Mouse (Mus musculus) MEL (cell line): Measurements from ENCODE around the gene Phf3. TPM values are rescaled to one million over a fixed set of nuclear protein-coding genes. Genes with fewer than 3 reads are reported as not detected.
"Not testable (repeated sequence)": the region's sequence is repeated elsewhere in the genome, so short reads cannot be mapped to it uniquely, and the experiment has no call there.

Experiments used
- DNase-seq: peaks from one replicate; pipeline ENCODE4 v3.0.0; 2011; ENCODE audit warnings: low read depth, low spot score
- H3K27ac ChIP-seq: 2 replicates; pipeline ENCODE4 v1.5.1; 2012; ENCODE audit warnings: low read depth, mild to moderate bottlenecking, control low read depth, low read length, moderate library complexity; ENCODE audit not compliant: control insufficient read depth
- H3K27me3 ChIP-seq, 2 experiments: fragments of 150-350 bp in 1 of 2; sonication (generic) in 1 of 2; 2 replicates each; pipeline ENCODE4 v1.6.1; 2012; ENCODE audit warnings: low read length in 2 of 2, mild to moderate bottlenecking in 2 of 2, improper control_type of control experiment in 1 of 2, moderate library complexity in 1 of 2; ENCODE audit not compliant: insufficient read depth in 2 of 2, control insufficient read depth in 1 of 2
- H3K36me3 ChIP-seq, 2 experiments: 2 replicates each; pipeline ENCODE4 v1.6.1; 2012 to 2014; ENCODE audit warnings: low read length in 2 of 2, improper control_type of control experiment in 1 of 2, inconsistent platforms in 1 of 2, mild to moderate bottlenecking in 1 of 2; ENCODE audit not compliant: insufficient read depth in 2 of 2, control insufficient read depth in 1 of 2
- H3K4me1 ChIP-seq, 2 experiments: fragments of 150-350 bp in 1 of 2; sonication (generic) in 1 of 2; 2 replicates each; pipeline ENCODE4 v1.6.1; 2012; ENCODE audit warnings: low read length in 2 of 2, improper control_type of control experiment in 1 of 2, mild to moderate bottlenecking in 1 of 2; ENCODE audit not compliant: insufficient read depth in 2 of 2, control insufficient read depth in 1 of 2
- H3K4me3 ChIP-seq, 2 experiments: fragments of 150-350 bp in 1 of 2; sonication (generic) in 1 of 2; 2 replicates each; pipeline ENCODE4 v1.5.1; 2012; ENCODE audit warnings: low read depth in 2 of 2, low read length in 2 of 2, mild to moderate bottlenecking in 2 of 2, moderate library complexity in 2 of 2, control low read depth in 1 of 2, improper control_type of control experiment in 1 of 2; ENCODE audit not compliant: control insufficient read depth in 1 of 2, insufficient read depth in 1 of 2
- H3K79me2 ChIP-seq: 2 replicates; pipeline ENCODE4 v1.6.1; 2012; ENCODE audit warnings: mild to moderate bottlenecking, low read length, moderate library complexity; ENCODE audit not compliant: control insufficient read depth, poor library complexity, insufficient read depth
- H3K9ac ChIP-seq: 2 replicates; pipeline ENCODE4 v1.6.1; 2012; ENCODE audit warnings: low read depth, mild to moderate bottlenecking, control low read depth, low read length, moderate library complexity; ENCODE audit not compliant: control insufficient read depth, poor library complexity, severe bottlenecking
- H3K9me3 ChIP-seq: fragments of 150-350 bp; sonication (generic); replicated peaks from 2 replicates; pipeline ENCODE4 v1.6.1; 2012; ENCODE audit warnings: mild to moderate bottlenecking, low read length, improper control_type of control experiment, moderate library complexity; ENCODE audit not compliant: insufficient read depth
- BHLHE40 ChIP-seq: IDR thresholded peaks from 2 replicates; pipeline ENCODE4 v1.6.1; 2012; ENCODE audit warnings: low read depth, mild to moderate bottlenecking, inconsistent platforms, low read length, improper control_type of control experiment, borderline replicate concordance
- CHD2 ChIP-seq: IDR thresholded peaks from 2 replicates; pipeline ENCODE4 v1.6.1; 2011; ENCODE audit warnings: low read length, improper control_type of control experiment
- ELF1 ChIP-seq: IDR thresholded peaks from 2 replicates; pipeline ENCODE4 v1.6.1; 2014; ENCODE audit warnings: low read depth, mild to moderate bottlenecking, inconsistent platforms, low read length, improper control_type of control experiment, moderate library complexity
- EP300 ChIP-seq, 2 experiments: IDR thresholded peaks; 2 replicates each; pipeline ENCODE4 v1.6.1; 2011; ENCODE audit warnings: improper control_type of control experiment in 2 of 2, low read length in 2 of 2, low read depth in 1 of 2, mild to moderate bottlenecking in 1 of 2
- GABPA ChIP-seq: IDR thresholded peaks from 2 replicates; pipeline ENCODE4 v1.6.1; 2012; ENCODE audit warnings: low read depth, mild to moderate bottlenecking, inconsistent platforms, low read length, improper control_type of control experiment, moderate library complexity
- JUND ChIP-seq: IDR thresholded peaks from 2 replicates; pipeline ENCODE4 v1.6.1; 2011; ENCODE audit warnings: low read depth, mild to moderate bottlenecking, improper control_type of control experiment, low read length
- MAX ChIP-seq: IDR thresholded peaks from 2 replicates; pipeline ENCODE4 v1.6.1; 2011; ENCODE audit warnings: low read length, improper control_type of control experiment
- MAZ ChIP-seq: IDR thresholded peaks from 2 replicates; pipeline ENCODE4 v1.6.1; 2012; ENCODE audit warnings: low read depth, mild to moderate bottlenecking, inconsistent platforms, low read length, improper control_type of control experiment
- MXI1 ChIP-seq: IDR thresholded peaks from 2 replicates; pipeline ENCODE4 v1.6.1; 2011; ENCODE audit warnings: mild to moderate bottlenecking, low read depth, low read length, improper control_type of control experiment
- MYB ChIP-seq: IDR thresholded peaks from 2 replicates; pipeline ENCODE4 v1.6.1; 2011; ENCODE audit warnings: mild to moderate bottlenecking, low read depth, low read length, improper control_type of control experiment
- NRF1 ChIP-seq: IDR thresholded peaks from 2 replicates; pipeline ENCODE4 v1.6.1; 2014; ENCODE audit warnings: low read depth, mild to moderate bottlenecking, inconsistent platforms, low read length, improper control_type of control experiment, moderate library complexity; ENCODE audit not compliant: poor library complexity, insufficient read depth, severe bottlenecking
- POLR2A ChIP-seq, 2 experiments: IDR thresholded peaks; 2 replicates each; pipeline ENCODE4 v1.6.1; 2011 to 2012; ENCODE audit warnings: low read length in 2 of 2, mild to moderate bottlenecking in 2 of 2, control low read depth in 1 of 2, improper control_type of control experiment in 1 of 2, low read depth in 1 of 2, moderate library complexity in 1 of 2; ENCODE audit not compliant: control insufficient read depth in 1 of 2, insufficient read depth in 1 of 2, poor library complexity in 1 of 2
- POLR2AphosphoS5 ChIP-seq: IDR thresholded peaks from 2 replicates; pipeline ENCODE4 v1.6.1; 2012; ENCODE audit warnings: low read depth, borderline replicate concordance, mild to moderate bottlenecking, inconsistent platforms, low read length, moderate library complexity, mixed read lengths
- RCOR1 ChIP-seq: IDR thresholded peaks from 2 replicates; pipeline ENCODE4 v1.6.1; 2012; ENCODE audit warnings: low read depth, mild to moderate bottlenecking, inconsistent platforms, low read length, improper control_type of control experiment
- SMC3 ChIP-seq: IDR thresholded peaks from 2 replicates; pipeline ENCODE4 v1.6.1; 2011; ENCODE audit warnings: low read depth, low read length, improper control_type of control experiment
- TAL1 ChIP-seq: IDR thresholded peaks from 2 replicates; pipeline ENCODE4 v1.6.1; 2012; ENCODE audit warnings: mild to moderate bottlenecking, inconsistent platforms, low read length, moderate library complexity, mixed read lengths
- TCF12 ChIP-seq: IDR thresholded peaks from 2 replicates; pipeline ENCODE4 v1.6.1; 2014; ENCODE audit warnings: low read depth, mild to moderate bottlenecking, inconsistent platforms, low read length, improper control_type of control experiment, moderate library complexity
- USF2 ChIP-seq, 2 experiments: IDR thresholded peaks; 2 replicates each; pipeline ENCODE4 v1.6.1; 2011 to 2012; ENCODE audit warnings: improper control_type of control experiment in 2 of 2, low read length in 2 of 2, borderline replicate concordance in 1 of 2, inconsistent platforms in 1 of 2, low read depth in 1 of 2, mild to moderate bottlenecking in 1 of 2; ENCODE audit not compliant: insufficient read depth in 1 of 2
- ZC3H11A ChIP-seq: IDR thresholded peaks from 2 replicates; pipeline ENCODE4 v1.6.1; 2012; ENCODE audit warnings: low read depth, mild to moderate bottlenecking, inconsistent platforms, low read length, improper control_type of control experiment
- ZKSCAN1 ChIP-seq: IDR thresholded peaks from 2 replicates; pipeline ENCODE4 v1.6.1; 2012; ENCODE audit warnings: low read depth, mild to moderate bottlenecking, inconsistent platforms, low read length, improper control_type of control experiment, moderate library complexity
- ZMIZ1 ChIP-seq: IDR thresholded peaks from 2 replicates; pipeline ENCODE4 v1.6.1; 2012; ENCODE audit warnings: low read depth, mild to moderate bottlenecking, inconsistent platforms, low read length, improper control_type of control experiment, moderate library complexity
- ZNF384 ChIP-seq: IDR thresholded peaks from 2 replicates; pipeline ENCODE4 v1.6.1; 2012; ENCODE audit warnings: low read depth, mild to moderate bottlenecking, inconsistent platforms, low read length, improper control_type of control experiment
- polyA plus RNA-seq, 2 experiments: library from polyadenylated mRNA; stranded (reverse) in 1 of 2; unstranded in 1 of 2; fragments of >175 nt in 1 of 2; fragments of >200 nt in 1 of 2; gene quantifications; 2 replicates each; pipeline versions ENCODE4 v1.2.1 to v1.2.4; 2012; ENCODE audit warnings: low replicate concordance in 2 of 2, low read depth in 1 of 2; ENCODE audit not compliant: insufficient read length in 2 of 2, insufficient read depth in 1 of 2, missing spikeins in 1 of 2
- total RNA-seq: library from RNA; depleted of rRNA; stranded (reverse); fragments of 300-350 nt; gene quantifications from 2 replicates; pipeline ENCODE4 v1.2.3, GENCODE M21; 2012

Gene Phf3
- total and polyA plus RNA-seq, 3 experiments: 32.5 to 606 (median 50.6) TPM

DNA sequence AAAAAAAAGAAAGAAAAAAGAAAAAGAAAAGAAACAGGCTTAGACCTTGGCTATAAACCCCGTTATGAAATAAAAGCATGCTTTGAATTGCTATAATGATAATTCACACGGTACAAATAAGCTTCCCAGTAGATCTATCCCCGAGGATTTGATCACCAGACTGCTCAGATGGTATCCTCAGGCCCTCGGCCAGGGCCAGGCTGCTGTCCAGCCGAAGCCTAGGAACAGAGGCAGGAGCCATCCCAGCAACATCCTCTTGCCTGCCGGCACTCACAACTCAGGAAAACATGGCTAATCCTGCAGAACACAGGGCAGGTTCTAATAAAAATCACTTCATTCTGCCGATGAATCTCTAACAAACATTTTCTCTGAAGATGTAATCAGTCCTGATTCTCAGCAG lies 100.9 kb downstream of the Phf3 start:
- Histone ChIP-seq H3K27ac (no peak overlapping the region), H3K4me1 (no peaks in the 10 kb centered on the region), H3K36me3 (no peaks in the 10 kb centered on the region), H3K9me3 (no peaks in the 10 kb centered on the region)
- TF ChIP-seq TAL1 (no peak), USF2 (IDR thresholded peaks at IDR 0.05; ENCODE audit: borderline replicate concordance in 1 of 2, insufficient read depth in 1 of 2, low read depth in 1 of 2, low read length in 2 of 2) (no peak), MAZ (no peak), ZKSCAN1 (no peak), SMC3 (no peak), ELF1 (no peak), NRF1 (no peak), MAX (no peak), POLR2A (IDR thresholded peaks at IDR 0.05; ENCODE audit: control insufficient read depth in 1 of 2, insufficient read depth in 1 of 2, low read depth in 1 of 2, low read length in 2 of 2, poor library complexity in 1 of 2) (no peak), ZMIZ1 (no peak), RCOR1 (no peak), ZC3H11A (no peak), BHLHE40 (no peak), GABPA (no peak), TCF12 (no peak)
- TF ChIP-seq, all 39 proteins: peak for 0
- Histone ChIP-seq H3K4me3 (no peak overlapping the region), H3K79me2 (no peaks in the 10 kb centered on the region), H3K9ac (no peak overlapping the region), H3K27me3 (peaks cover 0 to 2% of the 10 kb centered on the region in 2 experiments; a peak in 1 of 4 replicates)
- DNase-seq: no peak

- Histone ChIP-seq H3K27ac (no peak overlapping the region), H3K27me3 (no peaks in the 10 kb centered on the region), H3K9me3 (no peaks in the 10 kb centered on the region), H3K4me1 (no peaks in the 10 kb centered on the region), H3K9ac (no peak overlapping the region), H3K79me2 (no peaks in the 10 kb centered on the region), H3K36me3 (no peaks in the 10 kb centered on the region), H3K4me3 (no peak overlapping the region)
- DNase-seq: no peak
- TF ChIP-seq USF2 (IDR thresholded peaks at IDR 0.05; ENCODE audit: borderline replicate concordance in 1 of 2, insufficient read depth in 1 of 2, low read depth in 1 of 2, low read length in 2 of 2): no peak
- TF ChIP-seq CHD2: no peak
- no peak for TF ChIP-seq MYB
- TF ChIP-seq MXI1: no peak
- TF ChIP-seq ZC3H11A: no peak
- no peak for TF ChIP-seq EP300 (IDR thresholded peaks at IDR 0.05; ENCODE audit: low read depth in 1 of 2, low read length in 2 of 2)
- TF ChIP-seq ZNF384: no peak
- no peak for TF ChIP-seq POLR2AphosphoS5
- TF ChIP-seq JUND: no peak
Observed at GRCm38 (mm10) chr1:30771772-30772171, 101.9 kb downstream of the Phf3 start.

DNA sequence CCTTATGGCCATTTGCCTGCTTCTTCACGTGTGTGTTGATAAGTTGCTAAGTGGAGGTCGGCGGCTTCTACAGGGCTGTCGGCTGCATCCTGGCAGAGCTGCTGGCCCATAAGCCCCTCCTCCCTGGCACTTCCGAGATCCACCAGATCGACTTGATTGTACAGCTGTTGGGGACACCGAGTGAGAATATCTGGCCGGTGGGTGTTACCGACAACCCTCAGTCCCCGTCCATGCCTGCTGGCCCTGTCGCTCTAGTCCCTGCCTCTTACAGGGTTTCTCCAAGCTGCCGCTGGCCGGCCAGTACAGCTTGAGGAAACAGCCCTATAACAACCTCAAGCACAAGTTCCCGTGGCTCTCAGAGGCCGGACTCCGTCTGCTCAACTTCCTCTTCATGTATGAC lies 103.1 kb downstream of the Phf3 start:
- not testable (repeated sequence) for DNase-seq, H3K4me3 ChIP-seq, H3K9me3 ChIP-seq, H3K4me1 ChIP-seq, H3K9ac ChIP-seq, H3K27ac ChIP-seq, H3K36me3 ChIP-seq, H3K27me3 ChIP-seq, H3K79me2 ChIP-seq
